Mouse (Mus musculus) retina, adult 2 months (tissue): ENCODE measurements around the gene Pde4dip.

ENCODE experiments used
- DNase-seq: peaks from one replicate; pipeline ENCODE4 v3.0.0-alpha.2; 2012; ENCODE audit warnings: low read depth, low spot score

The Pde4dip gene

DNA sequence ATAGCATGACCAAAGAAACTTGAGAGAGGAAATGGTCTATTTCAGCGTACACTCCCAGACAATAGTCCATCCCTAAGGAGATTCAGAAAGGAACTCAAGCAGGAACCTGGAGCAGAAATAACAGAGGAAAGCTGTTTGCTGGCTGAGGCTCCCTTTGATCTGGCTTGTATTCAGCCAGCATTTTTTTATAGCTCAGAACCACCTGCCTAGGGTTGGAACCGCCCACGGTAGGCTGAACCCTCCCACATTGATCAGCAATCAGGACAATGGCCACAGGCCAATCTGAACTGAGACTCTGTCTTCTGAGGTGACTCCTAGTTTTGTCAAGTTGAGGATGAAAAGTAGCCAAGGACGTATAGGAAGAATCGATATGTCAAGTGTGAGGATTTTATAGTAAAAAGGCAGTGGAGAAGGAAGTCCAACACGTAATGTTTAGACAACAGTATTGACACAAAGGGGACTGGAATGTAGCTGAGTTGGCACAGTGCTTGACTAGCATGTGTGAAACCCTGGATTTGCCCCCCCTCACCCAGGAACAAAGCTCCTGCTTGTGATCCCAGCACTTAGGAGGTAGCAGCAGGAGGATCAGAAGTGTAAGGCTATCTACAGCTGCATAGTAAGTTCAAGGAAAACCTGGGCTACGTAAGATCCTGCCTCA is 44.2 kb downstream of the Pde4dip start:
- DNase-seq, result no peak

DNA sequence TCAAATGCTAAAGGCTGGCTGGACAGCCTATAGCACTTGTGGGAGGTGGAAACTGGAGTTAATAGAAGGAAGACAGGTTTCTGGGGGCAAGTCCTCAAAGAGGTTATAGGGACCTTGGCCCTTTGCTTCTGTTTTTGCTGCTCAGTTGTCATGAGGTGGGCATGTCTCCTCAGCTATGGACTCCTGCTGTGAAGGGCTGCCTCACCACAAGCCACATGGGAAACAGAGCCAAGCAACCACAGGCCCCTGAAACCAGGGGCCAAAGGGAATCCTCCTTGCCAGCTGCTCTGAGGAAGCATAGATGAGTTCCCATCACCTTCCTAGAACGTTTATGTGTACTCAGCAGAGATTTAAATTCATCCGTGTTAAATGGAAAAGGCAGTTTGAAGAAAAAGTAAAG is 45.9 kb downstream of the Pde4dip start:
- DNase-seq, result no peak

GRCm38 (mm10) chr3:97840439-97840838 is 48.1 kb downstream of the Pde4dip start:
- no peak for DNase-seq

- no peak for DNase-seq
These were observed 52.6 kb downstream of the Pde4dip start for GRCm38 (mm10) chr3:97835888-97836287.

- no peak for DNase-seq
These were observed 53.9 kb downstream of the Pde4dip start for GRCm38 (mm10) chr3:97834625-97835024.

DNA sequence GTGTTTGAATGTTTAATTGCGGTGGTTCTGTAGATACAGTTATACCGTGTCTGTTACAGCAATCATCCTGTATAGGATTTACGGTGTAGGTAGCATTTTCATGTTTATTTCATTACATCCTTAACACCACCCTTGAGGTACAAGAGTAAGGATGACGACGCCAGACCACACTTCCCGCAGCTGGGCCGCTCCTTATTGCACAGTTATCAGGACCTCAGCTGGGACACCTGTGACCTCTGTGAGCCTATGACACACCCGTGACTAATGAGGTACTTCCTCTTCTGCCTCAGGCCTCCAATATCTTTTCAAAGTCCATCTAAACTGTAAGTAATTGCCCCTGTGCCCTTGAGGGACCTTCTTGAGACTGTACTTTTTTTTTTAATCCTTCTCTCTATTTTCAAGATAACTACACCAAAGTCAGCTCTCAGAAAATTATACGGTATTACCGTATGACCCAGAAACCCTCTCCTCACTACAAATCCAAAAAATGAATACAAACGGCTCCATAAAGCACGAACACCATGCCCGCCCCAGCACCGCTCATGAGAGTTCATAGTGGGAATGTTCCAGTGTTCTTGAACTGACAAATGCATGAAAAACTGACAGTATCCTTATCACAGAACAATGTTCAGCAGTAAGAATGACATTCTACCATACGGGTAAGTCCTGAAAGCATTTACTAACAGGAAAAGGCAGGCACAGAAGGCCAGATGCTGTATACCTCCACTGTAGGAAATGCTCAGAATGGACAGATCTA is 56.8 kb downstream of the Pde4dip start:
- no peak for DNase-seq

DNA sequence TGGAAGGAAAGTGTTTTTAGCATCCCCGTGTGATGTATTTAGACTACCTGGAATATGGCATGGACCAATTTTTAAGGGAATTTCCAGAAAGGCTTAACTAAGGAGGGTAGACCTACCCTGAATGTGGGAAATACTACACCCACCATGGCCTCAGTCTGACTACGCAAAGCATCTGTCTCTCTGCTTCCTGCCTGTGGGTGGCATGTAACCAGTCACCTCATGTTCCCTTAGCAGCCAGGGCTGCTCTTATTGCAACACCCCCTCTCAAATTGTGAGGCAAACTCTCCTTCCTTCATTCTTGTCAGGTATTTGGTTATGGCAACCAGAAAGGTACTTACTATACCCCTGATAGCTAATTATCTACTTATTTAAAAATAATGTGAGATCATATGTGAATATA is 57.9 kb downstream of the Pde4dip start:
- no peak for DNase-seq

DNA sequence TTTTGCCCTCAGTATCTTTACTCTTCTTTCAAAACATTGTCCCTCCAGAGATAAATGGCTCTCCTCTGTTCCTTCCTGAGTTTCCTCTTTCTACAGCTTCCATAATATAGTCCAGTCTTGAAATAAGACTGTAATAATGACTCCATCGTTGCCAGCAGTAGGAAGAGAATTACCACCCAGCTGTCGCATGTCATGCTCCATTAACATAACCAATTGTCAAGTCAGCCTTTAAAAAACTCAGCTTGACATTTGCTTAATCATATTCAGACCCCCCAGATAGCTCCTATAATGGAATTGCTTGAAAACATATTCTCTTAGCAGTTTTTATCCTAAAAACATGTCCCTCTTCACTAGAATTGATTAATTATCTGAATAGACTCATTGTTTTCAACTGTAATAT is 58.4 kb downstream of the Pde4dip start:
- no peak for DNase-seq

- DNase-seq, result no peak
These were observed 60.2 kb downstream of the Pde4dip start for GRCm38 (mm10) chr3:97828286-97828685.

- no peak for DNase-seq
These were observed 63.3 kb downstream of the Pde4dip start for GRCm38 (mm10) chr3:97825246-97825645.

GRCm38 (mm10) chr3:97824744-97825143 is 63.8 kb downstream of the Pde4dip start:
- DNase-seq, result no peak

DNA sequence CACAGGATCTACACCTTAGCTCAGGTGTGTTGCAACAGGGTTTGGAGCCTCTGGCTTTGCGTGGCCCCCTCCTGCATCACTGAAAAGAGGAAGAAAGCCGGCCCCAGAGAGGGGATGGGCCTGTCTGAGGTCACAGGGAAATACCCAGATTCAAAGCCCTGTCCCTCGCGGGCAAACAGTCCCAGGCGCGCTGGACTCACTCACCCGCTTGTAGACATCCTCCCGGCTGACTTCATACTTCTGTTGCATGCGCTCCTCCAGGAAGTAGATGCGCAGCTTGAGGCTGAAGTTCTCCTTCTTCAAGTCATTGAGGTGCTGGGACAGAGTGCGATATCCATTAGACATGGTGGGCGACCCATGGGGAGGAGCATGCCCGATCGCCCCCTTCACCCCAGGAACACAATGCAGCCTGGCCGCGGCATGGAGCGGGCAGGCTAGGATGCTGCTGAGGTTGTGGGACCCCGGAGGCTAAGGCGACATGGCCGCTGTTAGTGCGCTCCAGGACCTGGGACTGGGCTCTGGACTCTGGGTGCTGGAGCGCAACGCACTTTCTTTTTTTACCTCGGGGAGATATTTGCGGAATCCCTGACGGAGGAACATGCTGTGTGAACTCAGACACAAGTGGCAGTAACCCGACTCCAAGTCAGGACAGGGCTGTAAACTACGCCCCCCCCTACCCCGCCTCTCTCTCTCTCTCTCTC is 64.3 kb downstream of the Pde4dip start:
- no peak for DNase-seq

GRCm38 (mm10) chr3:97823438-97823837 is 65.1 kb downstream of the Pde4dip start:
- no peak for DNase-seq

DNA sequence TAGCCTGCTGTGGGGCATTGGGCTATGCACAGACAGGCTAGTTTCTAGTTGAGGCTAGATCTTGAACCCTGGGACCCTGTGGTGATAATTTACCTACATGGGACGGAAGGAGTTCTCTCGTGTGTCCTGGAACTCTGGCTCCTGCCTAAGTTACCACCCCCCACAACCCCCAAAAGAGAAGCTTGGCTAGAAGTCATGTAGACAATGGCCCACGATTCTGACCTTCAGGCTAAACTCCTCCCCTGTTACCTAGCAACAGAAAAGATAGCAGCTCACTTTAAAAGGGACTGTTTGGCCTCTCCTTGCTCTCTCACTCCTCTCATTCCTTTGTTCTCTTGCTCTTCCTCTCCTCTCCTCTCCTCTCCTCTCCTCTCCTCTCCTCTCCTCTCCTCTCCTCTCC is 69.5 kb downstream of the Pde4dip start:
- no peak for DNase-seq

DNA sequence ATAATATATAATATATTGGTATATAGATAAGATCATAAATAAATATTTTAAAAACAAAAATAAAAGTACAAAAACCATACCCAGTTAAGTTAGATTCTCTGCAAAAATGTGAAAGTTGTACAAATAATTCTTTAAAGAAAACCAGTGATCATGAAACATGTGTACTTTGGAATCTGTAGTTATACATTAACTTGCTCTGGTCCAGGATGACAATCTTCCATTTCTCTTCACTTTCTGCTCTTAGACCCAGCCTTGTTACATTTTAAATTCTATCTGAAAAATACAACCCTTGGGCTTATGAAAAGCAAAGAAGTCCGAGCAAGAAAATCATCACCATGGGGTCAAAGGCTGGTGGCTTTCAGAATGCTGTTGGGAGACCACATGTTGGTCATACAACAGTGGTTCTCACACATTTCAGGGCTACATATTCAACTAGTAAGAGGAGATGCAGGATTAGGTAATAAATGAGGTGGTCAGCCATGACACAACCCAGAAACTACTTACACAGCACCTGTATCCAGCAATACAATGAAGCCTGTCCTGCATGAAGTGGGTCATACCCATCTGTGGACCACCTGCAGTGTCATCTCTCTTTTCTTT is 70.0 kb downstream of the Pde4dip start:
- no peak for DNase-seq

GRCm38 (mm10) chr3:97811651-97812399 is 76.7 kb downstream of the Pde4dip start:
- peak; percentile 26 for DNase-seq

DNA sequence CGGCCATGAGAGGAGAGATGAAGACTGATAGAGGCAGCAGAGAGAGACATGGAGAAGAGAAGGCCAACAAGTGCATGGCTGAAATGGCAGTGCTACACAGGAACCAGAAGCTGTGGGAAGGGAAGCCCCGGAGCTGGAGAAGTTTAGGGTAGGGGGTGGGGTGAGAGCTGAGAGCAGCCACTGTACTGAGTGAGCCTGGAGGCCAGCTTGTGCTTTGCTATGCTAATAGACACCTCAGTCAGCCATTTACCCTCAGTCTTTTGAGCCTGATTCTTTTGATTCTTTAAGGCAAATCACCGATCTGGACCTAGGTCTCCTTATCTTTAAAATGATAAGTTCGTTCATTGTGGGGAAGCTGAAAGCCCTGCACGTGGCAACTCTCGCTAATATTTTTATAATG is 77.3 kb downstream of the Pde4dip start:
- DNase-seq, result no peak

- DNase-seq, result no peak
These were observed 78.2 kb downstream of the Pde4dip start for GRCm38 (mm10) chr3:97810334-97810733.

GRCm38 (mm10) chr3:97805559-97805958 is 82.9 kb downstream of the Pde4dip start:
- DNase-seq, result no peak

DNA sequence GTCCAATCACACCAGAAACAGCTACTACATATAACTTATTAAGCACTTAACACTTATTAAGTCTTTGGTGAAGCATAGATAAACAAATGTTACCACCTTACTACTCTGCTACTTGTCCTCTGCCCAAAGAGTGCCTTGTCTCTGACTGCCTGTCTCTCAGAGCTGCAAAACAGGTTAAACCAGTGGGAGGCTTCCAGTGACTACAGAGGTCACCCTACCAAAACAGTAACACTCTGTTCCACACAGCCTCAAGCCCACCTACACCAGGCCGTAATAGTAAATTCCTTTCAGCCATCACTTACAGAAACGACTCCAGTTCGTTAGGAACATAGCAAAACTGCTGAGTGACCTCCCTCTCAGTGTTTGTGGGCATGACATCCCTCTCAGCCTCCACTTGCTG is 84.8 kb downstream of the Pde4dip start:
- DNase-seq, result no peak

DNA sequence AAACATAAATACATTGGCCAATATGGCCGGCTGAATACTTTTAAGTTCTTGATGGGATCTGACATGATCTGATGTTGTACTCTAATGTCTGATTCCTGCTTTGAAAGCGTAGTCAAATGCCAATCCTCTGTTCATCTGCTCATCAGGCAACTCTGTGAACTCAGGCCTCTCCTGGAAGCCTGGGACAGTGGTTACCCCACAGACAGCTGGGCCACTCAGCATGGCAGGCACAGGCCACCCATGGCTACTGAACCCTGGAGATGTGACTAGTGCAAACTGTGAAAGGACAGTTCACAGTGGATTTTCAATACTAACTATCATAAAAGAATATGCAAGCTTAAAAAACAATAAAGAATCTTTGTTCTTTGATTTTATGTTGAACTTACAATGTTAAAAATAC is 85.6 kb downstream of the Pde4dip start:
- no peak for DNase-seq

- no peak for DNase-seq
These were observed 86.2 kb downstream of the Pde4dip start for GRCm38 (mm10) chr3:97802297-97802696.
